14 mouse cellular contexts compared by ENCODE assay signal in the genomic region with DNA sequence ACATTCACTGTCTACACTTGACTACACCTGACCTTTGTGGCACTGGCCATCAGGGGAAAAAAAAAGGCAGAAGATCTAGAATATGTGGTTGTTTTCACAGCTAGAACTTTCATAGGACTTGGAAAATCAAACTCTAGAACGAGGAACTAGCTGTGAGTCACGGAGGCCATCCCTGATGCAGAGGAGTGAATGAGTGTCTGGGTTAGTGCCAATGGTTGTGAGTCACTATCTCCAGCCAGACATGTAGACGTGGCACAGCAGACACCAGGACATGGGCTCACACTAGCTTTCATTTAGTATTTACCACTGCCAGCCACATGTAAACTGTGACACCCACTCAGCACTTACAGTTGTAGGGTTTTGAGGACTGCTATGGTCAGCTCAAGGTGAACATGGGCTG. TPM values are rescaled to one million over a fixed set of nuclear protein-coding genes. Genes with fewer than 3 reads are reported as not detected.
DNase-seq lines count a peak whose midpoint lies in the region; ATAC-seq and TF ChIP-seq lines count a peak whose summit lies in the region.
"Had no signal": no experiment of that assay in that cellular context is flagged by ENCODE, and none has a peak within 500 bp of the region (broad histone marks: within the 10 kb centered on the region; RNA-seq: fewer than 3 reads in every experiment).

No protein-coding gene starts in this region.

- intact Hi-C loops in left cerebral cortex, postnatal 25 days (cut with DNase I) = no loop called here
- intact Hi-C loops in left cerebral cortex, postnatal 4 days (cut with DNase I) = no loop called here

- peak; percentile 10 to 81 for DNase-seq in left cerebral cortex, postnatal 25 days (ENCODE audit: low spot score in 2 of 2)
- DNase-seq in left cerebral cortex, postnatal 4 days = no peak
- peak; percentile 39 for DNase-seq in CD4-positive, CD25-positive, alpha-beta regulatory T cell, adult 2 months (ENCODE audit: low read depth, low spot score)
- DNase-seq in NIH3T3 (ENCODE audit: low read depth) = peak; percentile 94
- no peak for DNase-seq in forebrain, postnatal 0 days
- DNase-seq in T-cell, adult 2 months (ENCODE audit: low spot score) = no peak
- no peak for DNase-seq in hindbrain, postnatal 0 days (ENCODE audit: low spot score)
- DNase-seq: embryo, embryonic 11 days; layer of hippocampus, postnatal 36 days had no signal

- no peak overlapping the region for H3K27ac ChIP-seq in forebrain, postnatal 0 days (ENCODE audit: low read depth, low read length)
- no peak overlapping the region for H3K27ac ChIP-seq in hindbrain, postnatal 0 days
- H3K27ac ChIP-seq: hindbrain, embryonic 13.5 days had no signal

- WGBS in forebrain, postnatal 0 days = 80% methylated on average over 3 of the region's 3 CpGs
- 82% methylated on average over 3 of the region's 3 CpGs for WGBS in hindbrain, postnatal 0 days

- no peak for TF ChIP-seq CTCF in forebrain, postnatal 0 days (IDR thresholded peaks at IDR 0.05; ENCODE audit: low read depth)
- no peak for TF ChIP-seq CTCF in hindbrain, postnatal 0 days (IDR thresholded peaks at IDR 0.05; ENCODE audit: low read depth)

- no peaks in the 10 kb centered on the region for H3K4me1 ChIP-seq in forebrain, postnatal 0 days (ENCODE audit: insufficient read depth)
- no peaks in the 10 kb centered on the region for H3K4me1 ChIP-seq in hindbrain, postnatal 0 days (ENCODE audit: insufficient read depth, low read length)

- no peak overlapping the region for H3K9ac ChIP-seq in forebrain, postnatal 0 days
- H3K9ac ChIP-seq in hindbrain, postnatal 0 days (replicated peaks; ENCODE audit: low read length) = no peak overlapping the region
- H3K9ac ChIP-seq: hindbrain, embryonic 13.5 days had no signal

- ATAC-seq in granulocyte monocyte progenitor cell, adult 5-6 weeks (replicated peaks; ENCODE audit: poor library complexity, severe bottlenecking) = peak; percentile 62
- no peak for ATAC-seq in forebrain, postnatal 0 days
- ATAC-seq in hindbrain, postnatal 0 days = no peak
- ATAC-seq: forebrain, embryonic 16.5 days had no signal

- no peaks in the 10 kb centered on the region for H3K36me3 ChIP-seq in forebrain, postnatal 0 days (ENCODE audit: insufficient read depth)
- no peaks in the 10 kb centered on the region for H3K36me3 ChIP-seq in hindbrain, postnatal 0 days (ENCODE audit: insufficient read depth, low read length)
- H3K36me3 ChIP-seq: hindbrain, embryonic 13.5 days had no signal

- no peak overlapping the region for H3K4me3 ChIP-seq in forebrain, postnatal 0 days (ENCODE audit: low read depth, low read length)
- no peak overlapping the region for H3K4me3 ChIP-seq in hindbrain, postnatal 0 days (ENCODE audit: low read length)
- H3K4me3 ChIP-seq: hindbrain, embryonic 13.5 days had no signal

- no peaks in the 10 kb centered on the region for H3K27me3 ChIP-seq in forebrain, postnatal 0 days (ENCODE audit: insufficient read depth, low read length)
- no peaks in the 10 kb centered on the region for H3K27me3 ChIP-seq in hindbrain, postnatal 0 days (ENCODE audit: insufficient read depth, low read length)
- H3K27me3 ChIP-seq: hindbrain, embryonic 13.5 days had no signal

- H3K4me2 ChIP-seq in forebrain, postnatal 0 days (ENCODE audit: low read depth) = no peak overlapping the region
- no peak overlapping the region for H3K4me2 ChIP-seq in hindbrain, postnatal 0 days (ENCODE audit: low read depth, low read length)
- H3K4me2 ChIP-seq: hindbrain, embryonic 13.5 days had no signal

- no peaks in the 10 kb centered on the region for H3K9me3 ChIP-seq in forebrain, postnatal 0 days (ENCODE audit: low read length)
- H3K9me3 ChIP-seq in hindbrain, postnatal 0 days (ENCODE audit: low read length) = no peaks in the 10 kb centered on the region
- H3K9me3 ChIP-seq: hindbrain, embryonic 13.5 days had no signal

RNA-seq across cellular contexts. Expression of a gene that starts 8.9 kb away (rescaled TPM):
- 1 to 10 TPM; 3.3 to 3.5 TPM for total RNA-seq in left cerebral cortex, postnatal 25 days (2021)
- 1 to 10 TPM; 6.9 to 7.0 TPM for total RNA-seq in left cerebral cortex, postnatal 4 days (2021)
- 1.1 TPM in 1 of 2 replicates, not detected in the other for total RNA-seq in granulocyte monocyte progenitor cell, adult 5-6 weeks (2014; fragmentation: Nextera tagmentation)
- not detected in 2 replicates for total RNA-seq in granulocyte monocyte progenitor cell, adult 5-6 weeks (2017)
- 2.6 and 3.6 TPM in 2 replicates for total RNA-seq in forebrain, postnatal 0 days (2014; rRNA removed)
- polyA plus RNA-seq in forebrain, postnatal 0 days (2015; fragmentation: Nextera tagmentation; extraction: Ambion mirVana) = 1.8 and 2.3 TPM in 2 replicates
- 0.50 and 3.0 TPM in 2 replicates for total RNA-seq in hindbrain, postnatal 0 days (2014; rRNA removed)
- polyA plus RNA-seq in hindbrain, postnatal 0 days (2015; fragmentation: Nextera tagmentation; extraction: Ambion mirVana) = 1.9 and 2.3 TPM in 2 replicates

RNA-seq across cellular contexts. Expression of a gene that starts 17.5 kb away (rescaled TPM):
- total RNA-seq in left cerebral cortex, postnatal 25 days (2021) = 1 to 10 TPM; 3.1 to 4.0 TPM
- total RNA-seq in left cerebral cortex, postnatal 4 days (2021) = 1 to 10 TPM; 1.6 to 2.2 TPM
- total RNA-seq in granulocyte monocyte progenitor cell, adult 5-6 weeks (2014; fragmentation: Nextera tagmentation) = not detected in 2 replicates
- total RNA-seq in granulocyte monocyte progenitor cell, adult 5-6 weeks (2017) = 0.86 TPM in 1 of 2 replicates, not detected in the other
- 3.1 and 3.2 TPM in 2 replicates for total RNA-seq in forebrain, postnatal 0 days (2014; rRNA removed)
- polyA plus RNA-seq in forebrain, postnatal 0 days (2015; fragmentation: Nextera tagmentation; extraction: Ambion mirVana) = 4.9 and 5.1 TPM in 2 replicates
- total RNA-seq in hindbrain, postnatal 0 days (2014; rRNA removed) = 3.1 and 4.0 TPM in 2 replicates
- 7.2 and 8.3 TPM in 2 replicates for polyA plus RNA-seq in hindbrain, postnatal 0 days (2015; fragmentation: Nextera tagmentation; extraction: Ambion mirVana)

RNA-seq across cellular contexts. Expression of a gene that starts 49.3 kb away (rescaled TPM):
- not detected for total RNA-seq in left cerebral cortex, postnatal 25 days (2021)
- 1 to 10 TPM in 1 of 2 experiments, under 1 TPM in 1; 0.40 to 1.5 TPM for total RNA-seq in left cerebral cortex, postnatal 4 days (2021)
- not detected in 2 replicates for total RNA-seq in granulocyte monocyte progenitor cell, adult 5-6 weeks (2014; fragmentation: Nextera tagmentation)
- total RNA-seq in granulocyte monocyte progenitor cell, adult 5-6 weeks (2017) = 0.22 and 0.36 TPM in 2 replicates
- total RNA-seq in forebrain, postnatal 0 days (2014; rRNA removed) = not detected in 2 replicates
- not detected in 2 replicates for polyA plus RNA-seq in forebrain, postnatal 0 days (2015; fragmentation: Nextera tagmentation; extraction: Ambion mirVana)
- total RNA-seq in hindbrain, postnatal 0 days (2014; rRNA removed) = not detected in 2 replicates
- 0.33 TPM in 1 of 2 replicates, not detected in the other for polyA plus RNA-seq in hindbrain, postnatal 0 days (2015; fragmentation: Nextera tagmentation; extraction: Ambion mirVana)
- total RNA-seq: layer of hippocampus, postnatal 36 days had no signal
- polyA plus RNA-seq: forebrain, embryonic 16.5 days; liver, embryonic 16.5 days; spleen, adult 2 months had no signal

Comparison
In these comparisons a context has a peak if more than half of its experiments do, and no peak if none do; other contexts are left out.
1. DNase-seq: peak in left cerebral cortex, postnatal 25 days (2 of 2), CD4-positive, CD25-positive, alpha-beta regulatory T cell, adult 2 months (single experiment) and NIH3T3 (single experiment); none in left cerebral cortex, postnatal 4 days (single experiment), forebrain, postnatal 0 days (single experiment), T-cell, adult 2 months (single experiment) and hindbrain, postnatal 0 days (single experiment).